Mouse (Mus musculus) left cerebral cortex, adult 2 months (tissue): ENCODE data around the gene Thoc5. TPM values are rescaled to one million over a fixed set of nuclear protein-coding genes. Genes with fewer than 3 reads are reported as not detected.
A peak's percentile ranks its signal among the peaks of the same experiment; 100 is the strongest.

Experiments used
- DNase-seq, 2 experiments: peaks; one replicate each; pipeline ENCODE4 v3.0.0; 2021 to 2022; ENCODE audit warnings: low spot score in 2 of 2, mixed read lengths in 1 of 2; ENCODE audit errors: extremely low spot score in 1 of 2
- H3K27ac ChIP-seq: fragments of 200-600 bp; 2 replicates; pipeline ENCODE4 v1.8.1; 2022
- H3K4me3 ChIP-seq: fragments of 200-600 bp; 2 replicates; pipeline ENCODE4 v1.8.1; 2022
- CTCF ChIP-seq: fragments of 200-600 bp; IDR thresholded peaks from 2 replicates; pipeline ENCODE4 v1.8.1; 2022; ENCODE audit warnings: antibody characterized with exemption, mild to moderate bottlenecking, moderate library complexity
- intact Hi-C: fragments of 180-260 bp; cut with DNase I; formaldehyde crosslinking; loops from one replicate; pipeline ENCODE4 v1.15.1; 2025
- total RNA-seq, 2 experiments: library from RNA; stranded (reverse); gene quantifications; 2 replicates each; pipeline ENCODE4 v1.2.3; 2021

Thoc5 gene
- total RNA-seq, 2 experiments from 2014 or later, result 37.4 to 38.9 TPM

GRCm38 (mm10) chr11:4865645-4866251, 29.4 kb upstream of the Thoc5 start:
- H3K4me3 ChIP-seq, result no peak overlapping the region
- H3K27ac ChIP-seq, result no peak overlapping the region
- peak; percentile 93 for TF ChIP-seq CTCF
- intact Hi-C loops, result loop anchor here (1.0 to 10.0 kb wide), 2 partner anchors 429 to 601 kb away; no protein-coding TSS in a partner anchor
- peak; percentile 56 to 61 for DNase-seq

GRCm38 (mm10) chr11:4873755-4874475, 21.2 kb upstream of the Thoc5 start, which contains the start of gene Nipsnap1:
TSS of gene Nipsnap1 (plus strand) at chr11:4873951.
- intact Hi-C loops, result no loop called here

GRCm38 (mm10) chr11:4874551-4874950, 20.6 kb upstream of the Thoc5 start:
- intact Hi-C loops, result no loop called here
- TF ChIP-seq CTCF, result no peak
- Histone ChIP-seq H3K27ac (no peak overlapping the region), H3K4me3 (peak overlapping the region; percentile 64)
- DNase-seq, result no peak

More at GRCm38 (mm10) chr11:4873755-4874475, 21.2 kb upstream of the Thoc5 start, which contains the start of gene Nipsnap1:
- no peak for TF ChIP-seq CTCF
- Histone ChIP-seq H3K27ac (peak within 1 kb of the TSS; percentile 86), H3K4me3 (peak within 1 kb of the TSS; percentile 64)
- DNase-seq, result peak; percentile 76 to 79

- intact Hi-C loops, result no loop called here
- TF ChIP-seq CTCF, result no peak
Measured at GRCm38 (mm10) chr11:4881087-4881486, 14.0 kb upstream of the Thoc5 start.

GRCm38 (mm10) chr11:4882892-4883627, 12.1 kb upstream of the Thoc5 start:
- DNase-seq, result no peak
- peak; percentile 37 for TF ChIP-seq CTCF
- intact Hi-C loops, result no loop called here

More at GRCm38 (mm10) chr11:4881087-4881486, 14.0 kb upstream of the Thoc5 start:
- Histone ChIP-seq H3K27ac (no peak overlapping the region), H3K4me3 (no peak overlapping the region)
- no peak for DNase-seq

GRCm38 (mm10) chr11:4885385-4885903, 9.7 kb upstream of the Thoc5 start:
- no peak overlapping the region for H3K4me3 ChIP-seq
- DNase-seq, result peak; percentile 39 to 56
- TF ChIP-seq CTCF, result peak; percentile 77
- intact Hi-C loops, result no loop called here
- H3K27ac ChIP-seq, result no peak overlapping the region

More at GRCm38 (mm10) chr11:4882892-4883627, 12.1 kb upstream of the Thoc5 start:
- no peak overlapping the region for H3K27ac ChIP-seq
- no peak overlapping the region for H3K4me3 ChIP-seq

GRCm38 (mm10) chr11:4886987-4887386, 8.1 kb upstream of the Thoc5 start:
- intact Hi-C loops, result no loop called here
- H3K27ac ChIP-seq, result no peak overlapping the region
- no peak for DNase-seq
- no peak overlapping the region for H3K4me3 ChIP-seq
- no peak for TF ChIP-seq CTCF

- H3K27ac ChIP-seq, result no peak overlapping the region
- peak; percentile 59 for TF ChIP-seq CTCF
- H3K4me3 ChIP-seq, result no peak overlapping the region
- intact Hi-C loops, result no loop called here
- no peak for DNase-seq
Measured at GRCm38 (mm10) chr11:4900437-4900836, 5.3 kb downstream of the Thoc5 start.

GRCm38 (mm10) chr11:4901956-4902355, 6.8 kb downstream of the Thoc5 start:
- Histone ChIP-seq H3K27ac (no peak overlapping the region), H3K4me3 (no peak overlapping the region)
- intact Hi-C loops, result no loop called here
- no peak for DNase-seq
- no peak for TF ChIP-seq CTCF

- H3K27ac ChIP-seq, result no peak overlapping the region
- no peak overlapping the region for H3K4me3 ChIP-seq
- intact Hi-C loops, result no loop called here
- TF ChIP-seq CTCF, result no peak
- DNase-seq, result no peak
Measured at GRCm38 (mm10) chr11:4906231-4906630, 11.1 kb downstream of the Thoc5 start.

GRCm38 (mm10) chr11:4916068-4916467, 20.9 kb downstream of the Thoc5 start:
- no peak overlapping the region for H3K4me3 ChIP-seq
- intact Hi-C loops, result loop anchor here (1.0 kb wide), 1 partner anchor 59 kb away; no protein-coding TSS in a partner anchor
- peak; percentile 52 to 64 for DNase-seq
- TF ChIP-seq CTCF, result peak; percentile 72
- no peak overlapping the region for H3K27ac ChIP-seq
